Mouse (Mus musculus) limb, embryonic 12.5 days (tissue): ENCODE results near the gene Rplp2. TPM values are rescaled to one million over a fixed set of nuclear protein-coding genes. Genes with fewer than 3 reads are reported as not detected.

Source experiments
- ATAC-seq: fragments of 200-750 bp; cut with Nextera tagmentation; 2 replicates; pipeline ENCODE4 v1.8.0; 2017; ENCODE audit warnings: low read depth, moderate TSS enrichment; ENCODE audit not compliant: insufficient number of reproducible peaks, insufficient read depth, low FRiP score, low TSS enrichment
- H3K27ac ChIP-seq: fragments of 300-500 bp; sonication (generic); 2 replicates; pipeline ENCODE4 v1.5.1; 2016; ENCODE audit warnings: mild to moderate bottlenecking, moderate library complexity
- H3K27me3 ChIP-seq: fragments of 300-500 bp; sonication (generic); 2 replicates; pipeline ENCODE4 v1.6.1; 2016; ENCODE audit warnings: mild to moderate bottlenecking, moderate library complexity
- H3K36me3 ChIP-seq: fragments of 300-500 bp; sonication (generic); 2 replicates; pipeline ENCODE4 v1.6.1; 2016; ENCODE audit warnings: mild to moderate bottlenecking, moderate library complexity
- H3K4me1 ChIP-seq: fragments of 300-500 bp; sonication (generic); replicated peaks from 2 replicates; pipeline ENCODE4 v1.6.1; 2016
- H3K4me2 ChIP-seq: fragments of 300-500 bp; sonication (generic); 2 replicates; pipeline ENCODE4 v1.6.1; 2016; ENCODE audit warnings: mild to moderate bottlenecking, moderate library complexity
- H3K4me3 ChIP-seq: fragments of 300-500 bp; sonication (generic); replicated peaks from 2 replicates; pipeline ENCODE4 v1.5.1; 2016; ENCODE audit warnings: mild to moderate bottlenecking
- H3K9ac ChIP-seq: fragments of 300-500 bp; sonication (generic); replicated peaks from 2 replicates; pipeline ENCODE4 v1.6.1; 2016; ENCODE audit warnings: mild to moderate bottlenecking, moderate library complexity
- H3K9me3 ChIP-seq: fragments of 300-500 bp; sonication (generic); 2 replicates; pipeline ENCODE4 v1.6.1; 2016; ENCODE audit warnings: mild to moderate bottlenecking, moderate library complexity
- WGBS: fragments of 180-500 bp; shearing (Covaris S2); methylation state at CpG from one replicate; pipeline ENCODE4 v1.1.7; 2016; 5-methylcytosine and 5-hydroxymethylcytosine counted together
- polyA plus RNA-seq: library from polyadenylated mRNA; unstranded; fragments of >200 nt; fragmentation: Nextera tagmentation; extraction: Ambion mirVana; gene quantifications from 2 replicates; pipeline ENCODE4 v1.2.1, GENCODE M21; 2016

The Rplp2 gene
- polyA plus RNA-seq, 1 experiment from 2014 or later, result 1,293 TPM

- Histone ChIP-seq H3K4me1 (peaks cover 56% of the 10 kb centered on the region), H3K4me3 (peak overlapping the region; percentile 73), H3K36me3 (peaks cover 10% of the 10 kb centered on the region), H3K4me2 (peak overlapping the region; percentile 92), H3K9me3 (no peaks in the 10 kb centered on the region), H3K27me3 (peaks cover 14% of the 10 kb centered on the region), H3K27ac (peak overlapping the region; percentile 87), H3K9ac (peak overlapping the region; percentile 82)
- 17% methylated on average over 7 of the region's 7 CpGs for WGBS
- no peak for ATAC-seq
These were observed 29.8 kb downstream of the Rplp2 start for GRCm38 (mm10) chr7:141476981-141477370.

- Histone ChIP-seq H3K4me2 (peak overlapping the region; percentile 92), H3K36me3 (peaks cover 2% of the 10 kb centered on the region), H3K4me1 (peaks cover 64% of the 10 kb centered on the region), H3K9ac (peak overlapping the region; percentile 42; the same call in 1 of the 2 replicates), H3K9me3 (no peaks in the 10 kb centered on the region), H3K27ac (peak overlapping the region; percentile 87), H3K27me3 (peaks cover 21% of the 10 kb centered on the region), H3K4me3 (0 out of 2 replicates have a peak overlapping the region, but pooled peaks have one; percentile 73)
- no peak for ATAC-seq
- WGBS, result 58% methylated on average over 4 of the region's 4 CpGs
These were observed 30.6 kb downstream of the Rplp2 start for GRCm38 (mm10) chr7:141477578-141478269.

- ATAC-seq, result no peak
- H3K4me1 ChIP-seq, result peaks cover 66% of the 10 kb centered on the region
- 82% methylated on average over 5 of the region's 5 CpGs for WGBS
- peak overlapping the region; percentile 92; the same call in 1 of the 2 replicates for H3K4me2 ChIP-seq
- H3K27me3 ChIP-seq, result peaks cover 27% of the 10 kb centered on the region
- H3K36me3 ChIP-seq, result no peaks in the 10 kb centered on the region
- peak overlapping the region; percentile 42; the same call in 1 of the 2 replicates for H3K9ac ChIP-seq
- 0 out of 2 replicates have a peak overlapping the region, but pooled peaks have one; percentile 0 for H3K4me3 ChIP-seq
- no peaks in the 10 kb centered on the region for H3K9me3 ChIP-seq
- peak overlapping the region; percentile 87 for H3K27ac ChIP-seq
These were observed 31.1 kb downstream of the Rplp2 start for GRCm38 (mm10) chr7:141478270-141478748.

GRCm38 (mm10) chr7:141480842-141481497 lies 33.8 kb downstream of the Rplp2 start:
- H3K4me3 ChIP-seq, result peak overlapping the region; percentile 61; the same call in 1 of the 2 replicates

GRCm38 (mm10) chr7:141481498-141482401 lies 34.6 kb downstream of the Rplp2 start:
- Histone ChIP-seq H3K4me1 (peaks cover 41% of the 10 kb centered on the region), H3K4me3 (peak overlapping the region; percentile 61), H3K9ac (peak overlapping the region; percentile 60), H3K4me2 (peak overlapping the region; percentile 96), H3K9me3 (no peaks in the 10 kb centered on the region), H3K27ac (no peak overlapping the region), H3K27me3 (peaks cover 42% of the 10 kb centered on the region), H3K36me3 (no peaks in the 10 kb centered on the region)
- WGBS, result 1% methylated on average over 79 of the region's 81 CpGs
- 0 out of 2 replicates have a peak, but pooled peaks have one; percentile 4 for ATAC-seq

More at GRCm38 (mm10) chr7:141480842-141481497, 33.8 kb downstream of the Rplp2 start:
- H3K4me1 ChIP-seq, result peaks cover 49% of the 10 kb centered on the region
- peaks cover 42% of the 10 kb centered on the region for H3K27me3 ChIP-seq
- no peak; the same call in 1 of the 2 replicates for ATAC-seq
- 12% methylated on average over 10 of the region's 10 CpGs for WGBS
- H3K4me2 ChIP-seq, result peak overlapping the region; percentile 96
- H3K36me3 ChIP-seq, result no peaks in the 10 kb centered on the region
- H3K9ac ChIP-seq, result no peak overlapping the region
- no peak overlapping the region for H3K27ac ChIP-seq
- H3K9me3 ChIP-seq, result no peaks in the 10 kb centered on the region

- no peak for ATAC-seq
- Histone ChIP-seq H3K9ac (peak overlapping the region; percentile 60), H3K27ac (no peak overlapping the region)
These were observed 35.4 kb downstream of the Rplp2 start for GRCm38 (mm10) chr7:141482531-141483024.

GRCm38 (mm10) chr7:141483114-141483653 lies 36.0 kb downstream of the Rplp2 start:
- Histone ChIP-seq H3K4me3 (no peak overlapping the region), H3K9ac (no peak overlapping the region), H3K27ac (no peak overlapping the region), H3K27me3 (peaks cover 42% of the 10 kb centered on the region), H3K4me1 (peaks cover 26% of the 10 kb centered on the region), H3K4me2 (peak overlapping the region; percentile 96; the same call in 1 of the 2 replicates), H3K9me3 (no peaks in the 10 kb centered on the region), H3K36me3 (no peaks in the 10 kb centered on the region)
- no peak for ATAC-seq
- 72% methylated on average over 6 of the region's 6 CpGs for WGBS

More at GRCm38 (mm10) chr7:141482531-141483024, 35.4 kb downstream of the Rplp2 start:
- peaks cover 42% of the 10 kb centered on the region for H3K27me3 ChIP-seq
- WGBS, result 5% methylated on average over 11 of the region's 11 CpGs
- no peaks in the 10 kb centered on the region for H3K36me3 ChIP-seq
- H3K4me2 ChIP-seq, result peak overlapping the region; percentile 96
- peak overlapping the region; percentile 61 for H3K4me3 ChIP-seq
- H3K4me1 ChIP-seq, result peaks cover 33% of the 10 kb centered on the region
- H3K9me3 ChIP-seq, result no peaks in the 10 kb centered on the region

- H3K9me3 ChIP-seq, result no peaks in the 10 kb centered on the region
- no peak overlapping the region for H3K27ac ChIP-seq
- H3K4me3 ChIP-seq, result no peak overlapping the region
- H3K9ac ChIP-seq, result no peak overlapping the region
- no peaks in the 10 kb centered on the region for H3K36me3 ChIP-seq
- H3K27me3 ChIP-seq, result peaks cover 42% of the 10 kb centered on the region
- 61% methylated on average over 5 of the region's 5 CpGs for WGBS
- no peak for ATAC-seq
- no peak overlapping the region for H3K4me2 ChIP-seq
- peaks cover 23% of the 10 kb centered on the region for H3K4me1 ChIP-seq
These were observed 37.3 kb downstream of the Rplp2 start for GRCm38 (mm10) chr7:141484186-141485120.

- no peak overlapping the region for H3K4me3 ChIP-seq
- no peaks in the 10 kb centered on the region for H3K9me3 ChIP-seq
- H3K4me2 ChIP-seq, result no peak overlapping the region
- no peak for ATAC-seq
- H3K9ac ChIP-seq, result no peak overlapping the region
- H3K36me3 ChIP-seq, result no peaks in the 10 kb centered on the region
- H3K27ac ChIP-seq, result no peak overlapping the region
- H3K27me3 ChIP-seq, result peaks cover 41% of the 10 kb centered on the region
- peaks cover 23% of the 10 kb centered on the region for H3K4me1 ChIP-seq
- 64% methylated on average over 2 of the region's 2 CpGs for WGBS
These were observed 38.0 kb downstream of the Rplp2 start for GRCm38 (mm10) chr7:141485186-141485585.
